Mouse (Mus musculus) bone marrow, adult 2 months (tissue): ENCODE measurements around the gene Ptprg.

Source experiments
- CTCF ChIP-seq: fragments of 200-500 bp; IDR thresholded peaks from 2 replicates; pipeline ENCODE4 v1.5.1; 2011; ENCODE audit warnings: low read length, control low read depth; ENCODE audit not compliant: control insufficient read depth, insufficient read depth
- POLR2A ChIP-seq: fragments of 200-500 bp; IDR thresholded peaks from 2 replicates; pipeline ENCODE4 v1.6.1; 2011; ENCODE audit warnings: low read depth, mild to moderate bottlenecking, control low read depth, low read length, borderline replicate concordance; ENCODE audit not compliant: control insufficient read depth

DNA sequence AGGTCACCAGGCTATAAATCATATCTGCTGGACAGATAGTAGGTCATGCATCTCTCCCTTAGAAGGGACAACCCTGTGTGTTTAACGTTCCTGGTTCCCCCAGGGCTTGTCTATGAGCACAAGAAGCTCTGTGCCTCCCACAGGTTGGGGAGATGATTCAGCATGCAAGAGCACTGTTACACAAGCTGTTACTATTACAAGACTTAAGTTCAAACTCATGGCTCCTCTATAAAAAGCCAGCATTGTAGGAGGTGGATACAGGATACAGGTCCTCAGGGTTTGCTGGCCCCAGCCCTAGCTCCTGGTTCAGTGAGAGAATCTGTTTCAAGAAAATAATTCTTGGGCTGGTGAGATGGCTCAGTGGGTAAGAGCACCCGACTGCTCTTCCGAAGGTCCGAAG, 23.7 kb upstream of the Ptprg start:
- no peak for TF ChIP-seq POLR2A
- no peak for TF ChIP-seq CTCF
